Mouse (Mus musculus): ENCODE data around the gene Pnpo. TPM values are rescaled to one million over a fixed set of nuclear protein-coding genes. Genes with fewer than 3 reads are reported as not detected.

The Pnpo gene
- polyA plus RNA-seq, 1 experiment from 2014 or later: 22.3 TPM

DNA sequence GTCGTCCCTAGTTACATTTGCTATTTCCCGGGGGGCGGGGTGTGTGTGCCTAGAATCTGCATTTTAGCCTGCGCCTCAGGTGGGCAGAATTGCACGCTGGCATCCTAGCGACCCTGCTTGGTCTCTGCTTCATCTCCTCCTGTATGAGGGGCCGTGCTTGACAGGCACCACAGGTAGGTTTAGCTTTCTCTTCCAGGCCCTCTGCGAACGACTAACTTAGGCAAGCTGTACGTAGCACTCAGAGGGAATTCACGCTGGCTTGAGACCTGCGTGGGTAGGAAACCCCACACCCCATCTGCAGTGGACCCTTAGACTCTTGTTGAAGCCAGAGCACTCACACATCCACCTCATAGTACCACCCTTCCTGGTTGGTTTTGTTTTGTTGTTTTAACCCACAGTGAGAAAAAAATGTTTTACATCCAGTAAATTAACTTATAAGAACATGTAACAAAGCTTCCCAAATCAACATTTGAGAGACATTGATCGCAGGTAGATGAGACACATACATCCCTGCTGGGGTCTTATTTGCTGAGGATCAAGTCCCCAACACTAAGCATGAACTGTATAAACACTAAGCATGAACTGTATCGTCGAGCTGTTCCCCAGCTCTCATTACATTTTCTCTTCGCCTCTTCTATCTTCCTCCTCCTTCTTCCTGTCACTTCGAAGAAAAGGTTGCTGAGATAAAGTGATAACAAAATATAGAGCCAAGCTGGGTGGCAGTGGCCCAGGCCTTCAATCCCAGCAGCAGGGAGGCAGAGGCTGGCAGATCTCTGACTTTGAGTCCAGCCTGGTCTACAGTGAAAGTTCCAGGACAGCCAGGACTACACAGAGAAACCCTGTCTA lies 34.8 kb upstream of the Pnpo start:
- peak overlapping the region; percentile 90 for H3K27ac ChIP-seq (replicated peaks)

DNA sequence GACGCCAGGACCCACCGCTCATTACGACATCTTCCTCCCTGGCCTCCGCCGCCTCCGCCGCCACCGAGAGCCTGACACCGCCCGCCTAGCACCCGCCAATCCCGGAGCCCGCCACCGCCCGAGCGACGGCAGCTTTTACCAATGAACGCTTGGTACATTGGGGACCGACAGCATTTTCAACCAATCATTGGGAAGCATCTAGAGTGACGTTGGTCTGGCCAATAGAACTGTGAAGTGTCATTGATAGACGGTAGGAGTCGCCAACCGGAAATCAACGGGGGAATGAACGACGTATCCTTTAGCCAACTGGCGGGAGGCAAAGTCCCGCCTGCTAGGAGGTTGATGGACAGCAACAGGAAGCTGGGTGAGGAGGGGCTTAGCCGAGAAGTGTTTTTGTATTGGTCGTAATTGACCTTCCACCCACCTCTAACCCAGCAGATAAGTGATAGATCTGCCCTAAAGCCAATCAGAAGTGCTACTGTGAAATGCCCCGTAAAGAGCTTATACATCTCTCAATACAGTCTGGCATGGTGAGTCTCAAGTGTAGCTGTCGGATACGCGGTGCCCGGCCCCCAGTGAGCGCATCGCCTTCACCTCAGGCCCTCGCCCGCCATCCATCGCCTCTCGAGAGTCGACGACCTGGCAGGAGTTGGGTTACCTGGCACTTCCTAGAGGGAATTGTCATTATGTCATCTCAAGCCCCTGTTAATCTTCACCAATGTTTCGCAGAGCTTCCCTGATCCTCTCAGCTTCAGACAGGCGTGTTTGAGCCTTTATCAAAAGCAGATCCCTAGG lies 34.0 kb upstream of the Pnpo start:
- Histone ChIP-seq H3K36me3 (no peaks in the 10 kb centered on the region), H3K9ac (peak overlapping the region; percentile 94), H3K4me3 (peak overlapping the region; percentile 85), H3K4me2 (peak overlapping the region; percentile 87), H3K27ac (replicated peaks) (peak overlapping the region; percentile 98), H3K4me1 (replicated peaks) (peaks cover 45% of the 10 kb centered on the region), H3K27me3 (no peaks in the 10 kb centered on the region), H3K9me3 (no peaks in the 10 kb centered on the region)
- under 1% methylated on average over 45 of the region's 45 CpGs for WGBS
- peak; percentile 98 for ATAC-seq (ENCODE audit: low read depth)

More for the DNA sequence above, 34.8 kb upstream of the Pnpo start:
- H3K4me1 ChIP-seq (replicated peaks): peaks cover 37% of the 10 kb centered on the region
- no peaks in the 10 kb centered on the region for H3K36me3 ChIP-seq
- peak overlapping the region; percentile 87 for H3K4me2 ChIP-seq
- peak overlapping the region; percentile 83 for H3K9ac ChIP-seq
- no peaks in the 10 kb centered on the region for H3K27me3 ChIP-seq
- no peaks in the 10 kb centered on the region for H3K9me3 ChIP-seq
- 33% methylated on average over 17 of the region's 17 CpGs for WGBS
- H3K4me3 ChIP-seq: peak overlapping the region; percentile 58
- ATAC-seq (ENCODE audit: low read depth): no peak

DNA sequence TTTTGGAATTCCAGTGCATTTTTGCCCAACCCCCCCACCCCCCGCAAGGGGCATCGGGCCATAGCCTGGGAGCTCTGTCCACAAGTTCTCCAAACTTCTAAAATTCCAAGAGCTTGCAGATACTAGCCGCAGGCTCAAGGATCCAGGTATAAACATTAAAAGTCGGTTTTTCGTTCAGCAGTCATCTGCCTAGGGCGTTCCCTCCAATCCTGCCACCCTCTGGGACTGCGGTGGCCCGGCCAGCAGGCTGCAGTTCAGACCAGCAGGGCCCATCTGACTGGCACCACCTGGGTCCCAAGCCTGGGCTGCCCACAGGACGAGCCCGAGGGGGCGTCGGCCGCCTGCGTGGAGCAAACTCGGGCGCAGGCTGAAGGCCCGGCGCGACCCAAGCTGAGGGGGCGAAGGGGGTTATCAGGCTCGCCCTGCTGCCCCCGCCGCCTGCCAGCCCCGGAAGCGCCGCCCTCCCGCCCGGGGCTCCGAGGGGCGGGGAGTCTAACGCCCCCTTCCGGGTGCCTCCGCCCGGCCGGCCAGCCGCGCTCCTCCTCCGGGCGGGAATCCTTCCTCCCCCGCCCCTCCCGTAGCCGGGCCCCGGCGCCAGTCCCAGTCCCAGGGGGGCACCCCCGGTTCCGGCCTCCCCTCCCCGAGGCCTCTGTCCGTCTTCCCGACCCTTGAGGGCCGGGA lies 33.3 kb upstream of the Pnpo start:
- peak; percentile 76 for ATAC-seq (ENCODE audit: low read depth)
- Histone ChIP-seq H3K4me2 (peak overlapping the region; percentile 84), H3K27ac (replicated peaks) (peak overlapping the region; percentile 98), H3K9me3 (no peaks in the 10 kb centered on the region), H3K4me3 (peak overlapping the region; percentile 85), H3K4me1 (replicated peaks) (peaks cover 48% of the 10 kb centered on the region), H3K27me3 (no peaks in the 10 kb centered on the region), H3K36me3 (no peaks in the 10 kb centered on the region), H3K9ac (peak overlapping the region; percentile 94)
- under 1% methylated on average over 50 of the region's 50 CpGs for WGBS

GRCm38 (mm10) chr11:96976379-96976687 lies 32.5 kb upstream of the Pnpo start:
- H3K4me3 ChIP-seq: peak overlapping the region; percentile 85
- no peaks in the 10 kb centered on the region for H3K27me3 ChIP-seq
- WGBS: 40% methylated on average over 3 of the region's 3 CpGs

GRCm38 (mm10) chr11:96975511-96976378 lies 32.0 kb upstream of the Pnpo start:
- Histone ChIP-seq H3K4me2 (peak overlapping the region; percentile 84), H3K27me3 (no peaks in the 10 kb centered on the region), H3K9me3 (no peaks in the 10 kb centered on the region), H3K9ac (peak overlapping the region; percentile 94), H3K4me3 (peak overlapping the region; percentile 85), H3K27ac (replicated peaks) (peak overlapping the region; percentile 98), H3K36me3 (no peaks in the 10 kb centered on the region), H3K4me1 (replicated peaks) (peaks cover 52% of the 10 kb centered on the region)
- 70% methylated on average over 10 of the region's 10 CpGs for WGBS
- no peak for ATAC-seq (ENCODE audit: low read depth)

More at GRCm38 (mm10) chr11:96976379-96976687, 32.5 kb upstream of the Pnpo start:
- H3K9ac ChIP-seq: peak overlapping the region; percentile 94
- peak overlapping the region; percentile 98 for H3K27ac ChIP-seq (replicated peaks)
- H3K9me3 ChIP-seq: no peaks in the 10 kb centered on the region
- H3K4me2 ChIP-seq: peak overlapping the region; percentile 84
- ATAC-seq (ENCODE audit: low read depth): no peak
- peaks cover 52% of the 10 kb centered on the region for H3K4me1 ChIP-seq (replicated peaks)
- H3K36me3 ChIP-seq: no peaks in the 10 kb centered on the region

DNA sequence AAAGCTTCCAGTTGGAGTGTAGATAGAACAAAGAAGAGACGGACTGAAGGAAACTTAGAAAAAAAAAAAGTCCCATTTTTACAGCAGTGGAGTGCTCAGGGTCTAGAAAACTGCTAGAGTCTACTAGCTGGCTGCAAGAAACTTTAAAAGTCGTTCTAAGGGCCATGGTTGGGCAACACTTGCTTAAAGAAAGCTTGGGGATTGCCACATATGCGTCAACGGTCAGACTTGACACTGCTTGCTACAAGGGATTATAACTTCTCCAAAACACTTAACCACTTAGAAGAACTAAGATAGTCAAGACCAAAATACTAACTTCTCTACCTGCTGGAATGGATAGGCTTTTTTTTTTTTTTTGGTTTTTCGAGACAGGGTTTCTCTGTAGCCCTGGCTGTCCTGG lies 31.0 kb upstream of the Pnpo start:
- Histone ChIP-seq H3K4me2 (no peak overlapping the region), H3K9ac (no peak overlapping the region), H3K4me3 (no peak overlapping the region), H3K27ac (replicated peaks) (no peak overlapping the region), H3K4me1 (replicated peaks) (peaks cover 58% of the 10 kb centered on the region), H3K9me3 (no peaks in the 10 kb centered on the region), H3K27me3 (no peaks in the 10 kb centered on the region), H3K36me3 (no peaks in the 10 kb centered on the region)
- WGBS: 88% methylated on average over 5 of the region's 5 CpGs
- no peak for ATAC-seq (ENCODE audit: low read depth)

DNA sequence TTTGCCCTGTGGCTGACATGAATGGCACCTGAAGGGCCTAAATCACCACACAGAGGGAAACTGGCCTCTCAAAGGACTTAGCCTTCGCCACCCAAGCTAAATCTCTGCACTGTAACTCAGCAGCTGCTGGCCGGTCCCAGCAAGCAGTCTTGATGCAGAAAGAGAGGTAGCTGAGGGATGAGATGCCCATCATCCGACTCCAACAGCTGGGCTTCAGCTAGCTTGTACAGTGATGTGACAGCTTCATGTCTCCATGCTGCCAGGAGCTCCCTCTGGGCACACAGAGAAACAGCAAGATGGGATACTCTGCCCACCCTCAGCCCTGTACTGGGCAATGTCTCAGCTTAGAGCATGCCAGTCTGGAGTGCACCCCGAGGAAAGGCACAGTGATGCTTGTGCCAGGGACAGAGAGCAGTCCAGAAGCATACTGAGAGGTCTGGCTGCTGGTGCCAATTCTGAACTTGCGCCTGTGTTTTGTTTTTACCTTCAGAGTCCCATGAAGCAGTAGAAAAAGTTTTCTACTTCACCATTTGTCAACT lies 29.7 kb upstream of the Pnpo start:
- H3K9me3 ChIP-seq: no peaks in the 10 kb centered on the region
- no peaks in the 10 kb centered on the region for H3K36me3 ChIP-seq
- H3K4me3 ChIP-seq: no peak overlapping the region
- no peaks in the 10 kb centered on the region for H3K27me3 ChIP-seq
- 82% methylated on average over 5 of the region's 5 CpGs for WGBS
- H3K27ac ChIP-seq (replicated peaks): peak overlapping the region; percentile 57
- peaks cover 65% of the 10 kb centered on the region for H3K4me1 ChIP-seq (replicated peaks)
- no peak for ATAC-seq (ENCODE audit: low read depth)
- peak overlapping the region; percentile 51 for H3K9ac ChIP-seq
- H3K4me2 ChIP-seq: no peak overlapping the region

GRCm38 (mm10) chr11:96972906-96973305 lies 29.1 kb upstream of the Pnpo start:
- Histone ChIP-seq H3K9ac (peak overlapping the region; percentile 51; the same call in 1 of the 2 replicates), H3K36me3 (no peaks in the 10 kb centered on the region), H3K4me1 (replicated peaks) (peaks cover 65% of the 10 kb centered on the region), H3K27ac (replicated peaks) (peak overlapping the region; percentile 57; the same call in 1 of the 2 replicates), H3K4me2 (peak overlapping the region; percentile 1; the same call in 1 of the 2 replicates), H3K4me3 (no peak overlapping the region), H3K27me3 (no peaks in the 10 kb centered on the region), H3K9me3 (no peaks in the 10 kb centered on the region)
- 73% methylated on average over 5 of the region's 5 CpGs for WGBS
- ATAC-seq (ENCODE audit: low read depth): no peak

DNA sequence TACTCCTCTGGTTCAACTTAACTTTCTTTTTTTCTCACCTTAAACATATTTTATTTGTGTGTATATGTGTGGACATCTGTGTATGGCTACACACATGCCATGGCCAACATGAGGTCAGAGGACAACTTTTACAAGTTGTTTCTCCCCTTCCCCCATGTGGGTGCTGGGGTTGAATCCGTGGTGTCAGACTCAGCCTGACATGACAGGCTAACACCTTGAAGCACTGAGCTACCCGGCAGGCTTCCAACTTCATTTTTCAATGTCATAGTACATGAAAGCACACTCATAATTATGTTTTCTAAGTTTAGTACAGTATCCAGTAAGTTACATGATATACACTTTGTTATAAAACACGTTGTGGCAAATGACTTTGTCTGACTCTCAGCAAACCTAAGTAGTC lies 26.6 kb upstream of the Pnpo start:
- no peak overlapping the region for H3K4me3 ChIP-seq
- WGBS: 86% methylated on average over 3 of the region's 3 CpGs
- no peak overlapping the region for H3K4me2 ChIP-seq
- 0 out of 2 replicates have a peak overlapping the region, but pooled peaks have one; percentile 49 for H3K27ac ChIP-seq (replicated peaks)
- no peaks in the 10 kb centered on the region for H3K36me3 ChIP-seq
- H3K9ac ChIP-seq: no peak overlapping the region
- no peaks in the 10 kb centered on the region for H3K27me3 ChIP-seq
- H3K4me1 ChIP-seq (replicated peaks): peaks cover 50% of the 10 kb centered on the region
- no peak for ATAC-seq (ENCODE audit: low read depth)
- no peaks in the 10 kb centered on the region for H3K9me3 ChIP-seq

DNA sequence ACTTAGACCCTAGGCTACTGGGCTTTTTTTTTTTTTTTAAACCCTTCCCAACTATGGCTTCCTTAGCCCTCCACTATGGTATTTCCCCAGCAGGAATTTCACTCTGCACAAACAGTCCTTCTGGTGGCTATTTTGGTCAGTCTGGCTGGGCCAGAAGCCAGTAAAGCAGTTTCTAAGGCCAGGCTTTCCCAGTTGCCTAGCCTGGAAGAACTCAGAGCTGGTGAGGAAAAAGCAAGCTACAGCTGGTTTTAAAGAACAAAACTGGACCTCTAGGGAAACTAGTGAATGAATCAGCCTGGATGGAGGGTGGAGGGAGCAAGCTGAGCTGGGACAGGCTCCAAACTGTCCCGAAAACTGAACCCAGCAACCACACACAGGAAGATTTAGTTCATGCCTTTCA lies 26.0 kb upstream of the Pnpo start:
- H3K36me3 ChIP-seq: no peaks in the 10 kb centered on the region
- H3K9ac ChIP-seq: peak overlapping the region; percentile 41; the same call in 1 of the 2 replicates
- H3K4me3 ChIP-seq: no peak overlapping the region
- no peaks in the 10 kb centered on the region for H3K27me3 ChIP-seq
- no peak for ATAC-seq (ENCODE audit: low read depth)
- peaks cover 45% of the 10 kb centered on the region for H3K4me1 ChIP-seq (replicated peaks)
- no peaks in the 10 kb centered on the region for H3K9me3 ChIP-seq
- H3K27ac ChIP-seq (replicated peaks): peak overlapping the region; percentile 49
- WGBS: 79% methylated on average over 1 of the region's 1 CpGs
- H3K4me2 ChIP-seq: no peak overlapping the region

DNA sequence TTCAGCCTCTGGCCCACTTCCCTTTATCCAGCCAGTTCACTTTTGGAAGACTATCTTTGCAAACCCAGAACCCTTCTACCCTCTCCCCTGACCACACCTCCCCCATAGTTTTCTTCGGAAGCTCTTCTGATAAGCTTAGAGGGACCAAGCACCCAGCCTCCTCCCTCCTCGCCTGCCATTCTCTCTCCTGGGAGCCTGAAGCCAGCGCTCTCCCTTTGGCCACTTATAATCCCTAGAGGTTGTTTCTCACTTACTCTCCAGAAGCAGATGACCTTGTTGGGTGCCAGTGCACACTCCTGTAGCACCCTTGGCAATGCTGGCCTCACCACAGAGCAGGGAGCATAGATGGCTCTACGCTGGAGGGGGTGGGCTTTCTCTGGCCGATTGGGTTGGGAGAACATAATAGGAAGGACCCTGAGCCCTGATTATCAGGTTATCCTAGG lies 25.5 kb upstream of the Pnpo start:
- H3K36me3 ChIP-seq: no peaks in the 10 kb centered on the region
- H3K27me3 ChIP-seq: no peaks in the 10 kb centered on the region
- H3K9ac ChIP-seq: no peak overlapping the region
- H3K4me1 ChIP-seq (replicated peaks): peaks cover 45% of the 10 kb centered on the region
- ATAC-seq (ENCODE audit: low read depth): no peak
- H3K4me2 ChIP-seq: no peak overlapping the region
- H3K9me3 ChIP-seq: no peaks in the 10 kb centered on the region
- peak overlapping the region; percentile 49 for H3K27ac ChIP-seq (replicated peaks)
- WGBS: 74% methylated on average over 5 of the region's 5 CpGs
- H3K4me3 ChIP-seq: no peak overlapping the region
